Mouse (Mus musculus) olfactory bulb, adult 2 months (tissue): ENCODE results near the gene Tenm3. TPM values are rescaled to one million over a fixed set of nuclear protein-coding genes. Genes with fewer than 3 reads are reported as not detected.
"Not testable (repeated sequence)": the region's sequence is repeated elsewhere in the genome, so short reads cannot be mapped to it uniquely, and the experiment has no call there.

Source experiments
- H3K27ac ChIP-seq: fragments of 200-500 bp; 2 replicates; pipeline ENCODE4 v1.5.1; 2012; ENCODE audit warnings: low read depth, low read length; ENCODE audit not compliant: insufficient read depth
- H3K4me1 ChIP-seq: fragments of 200-500 bp; 2 replicates; pipeline ENCODE4 v1.6.1; 2012; ENCODE audit warnings: low read length; ENCODE audit not compliant: control insufficient read depth, insufficient read depth
- H3K4me3 ChIP-seq: fragments of 200-500 bp; 2 replicates; pipeline ENCODE4 v1.5.1; 2012; ENCODE audit warnings: mild to moderate bottlenecking, low read depth, low read length, moderate library complexity; ENCODE audit not compliant: insufficient read depth
- CTCF ChIP-seq: fragments of 200-500 bp; IDR thresholded peaks from 2 replicates; pipeline ENCODE4 v1.5.1; 2012; ENCODE audit warnings: low read depth, mild to moderate bottlenecking, low read length, moderate library complexity; ENCODE audit not compliant: insufficient read depth
- POLR2A ChIP-seq: fragments of 200-500 bp; IDR thresholded peaks from 2 replicates; pipeline ENCODE4 v1.6.1; 2012; ENCODE audit warnings: mild to moderate bottlenecking, low read depth, low read length, moderate library complexity; ENCODE audit not compliant: insufficient read depth
- WGBS: fragments of 180-500 bp; shearing (Covaris S2); methylation state at CpG from one replicate; pipeline ENCODE4 v1.1.7; 2018; 5-methylcytosine and 5-hydroxymethylcytosine counted together
- polyA plus RNA-seq: library from polyadenylated mRNA; stranded (reverse); fragments of >200 nt; gene quantifications from 2 replicates; pipeline ENCODE4 v1.2.4, GENCODE M21; 2012; ENCODE audit warnings: low replicate concordance; ENCODE audit not compliant: missing spikeins, insufficient read depth, insufficient read length

Gene Tenm3
- polyA plus RNA-seq, 1 experiment, result 52.2 TPM

- Histone ChIP-seq H3K4me1 (no peaks in the 10 kb centered on the region), H3K27ac (no peak overlapping the region), H3K4me3 (no peak overlapping the region)
- 95% methylated on average over 9 of the region's 9 CpGs for WGBS
- TF ChIP-seq CTCF (no peak), POLR2A (no peak)
Measured at GRCm38 (mm10) chr8:48195971-48196370, 647.8 kb downstream of the Tenm3 start.

- WGBS, result over 99% methylated on average over 12 of the region's 12 CpGs
- TF ChIP-seq CTCF (no peak), POLR2A (no peak)
Measured at GRCm38 (mm10) chr8:48188586-48188985, 655.2 kb downstream of the Tenm3 start.

GRCm38 (mm10) chr8:48183758-48184157 lies 660.0 kb downstream of the Tenm3 start:
- TF ChIP-seq POLR2A, result no peak
- no peak for TF ChIP-seq CTCF
- no peaks in the 10 kb centered on the region for H3K4me1 ChIP-seq
- WGBS, result 78% methylated on average over 7 of the region's 7 CpGs
- no peak overlapping the region for H3K27ac ChIP-seq
- no peak overlapping the region for H3K4me3 ChIP-seq

More at GRCm38 (mm10) chr8:48188586-48188985, 655.2 kb downstream of the Tenm3 start:
- no peak overlapping the region for H3K27ac ChIP-seq
- H3K4me3 ChIP-seq, result no peak overlapping the region
- no peaks in the 10 kb centered on the region for H3K4me1 ChIP-seq

- H3K4me3 ChIP-seq, result no peak overlapping the region
- WGBS, result 98% methylated on average over 3 of the region's 3 CpGs
- no peaks in the 10 kb centered on the region for H3K4me1 ChIP-seq
- TF ChIP-seq CTCF (no peak), POLR2A (no peak)
- H3K27ac ChIP-seq, result no peak overlapping the region
Measured at GRCm38 (mm10) chr8:48181000-48181399, 662.8 kb downstream of the Tenm3 start.

- H3K4me3 ChIP-seq, H3K27ac ChIP-seq, H3K4me1 ChIP-seq: not testable (repeated sequence)
- 96% methylated on average over 9 of the region's 9 CpGs for WGBS
Measured at GRCm38 (mm10) chr8:48180146-48180545, 663.6 kb downstream of the Tenm3 start.

GRCm38 (mm10) chr8:48178993-48179392 lies 664.8 kb downstream of the Tenm3 start:
- no peaks in the 10 kb centered on the region for H3K4me1 ChIP-seq
- no peak overlapping the region for H3K27ac ChIP-seq
- WGBS, result 66% methylated on average over 4 of the region's 4 CpGs
- TF ChIP-seq POLR2A (no peak), CTCF (no peak)
- H3K4me3 ChIP-seq, result no peak overlapping the region

GRCm38 (mm10) chr8:48177876-48178275 lies 665.9 kb downstream of the Tenm3 start:
- no peak for TF ChIP-seq CTCF
- TF ChIP-seq POLR2A, result no peak
- 98% methylated on average over 1 of the region's 1 CpGs for WGBS
- H3K27ac ChIP-seq, result no peak overlapping the region
- H3K4me3 ChIP-seq, result no peak overlapping the region
- H3K4me1 ChIP-seq, result no peaks in the 10 kb centered on the region
